Mouse (Mus musculus) layer of hippocampus, postnatal 25 days (tissue): Measurements from ENCODE around the gene Spock1. TPM values are rescaled to one million over a fixed set of nuclear protein-coding genes. Genes with fewer than 3 reads are reported as not detected.
"Not testable (repeated sequence)": the region's sequence is repeated elsewhere in the genome, so short reads cannot be mapped to it uniquely, and the experiment has no call there.

Experiments used
- DNase-seq, 2 experiments: peaks; one replicate each; pipeline ENCODE4 v3.0.0; 2022; ENCODE audit warnings: mixed read lengths in 2 of 2, low spot score in 1 of 2; ENCODE audit errors: extremely low spot score in 1 of 2
- total RNA-seq, 2 experiments: library from RNA; stranded (reverse); gene quantifications; 2 replicates each; pipeline ENCODE4 v1.2.3; 2021

The Spock1 gene
- total RNA-seq, 2 experiments from 2014 or later, result 184 to 193 TPM

GRCm38 (mm10) chr13:57525946-57526345 lies 382.2 kb downstream of the Spock1 start:
- DNase-seq, result no peak

- DNase-seq, result no peak
These were observed 383.6 kb downstream of the Spock1 start for GRCm38 (mm10) chr13:57524546-57524945.

DNA sequence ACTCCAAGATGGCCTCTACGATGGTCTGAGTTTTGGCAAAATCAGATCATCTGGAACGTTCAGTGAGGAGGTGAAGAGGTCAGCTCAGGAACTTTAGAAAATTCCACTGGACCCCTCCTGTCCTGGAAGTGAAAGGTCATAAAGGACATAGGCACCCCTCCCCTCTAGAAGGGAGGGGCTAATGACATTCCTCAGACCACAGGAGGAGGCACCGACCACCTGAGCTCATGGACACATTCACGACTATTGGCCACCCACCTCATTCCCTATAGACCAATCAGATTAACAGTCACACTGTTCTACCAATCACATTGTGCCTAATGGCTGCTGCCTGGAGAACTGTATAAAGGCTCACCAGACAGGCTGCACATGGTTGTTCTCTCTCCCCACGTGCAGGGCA lies 384.8 kb downstream of the Spock1 start:
- DNase-seq, result no peak

- DNase-seq, result no peak
These were observed 385.8 kb downstream of the Spock1 start for GRCm38 (mm10) chr13:57522319-57522718.

DNA sequence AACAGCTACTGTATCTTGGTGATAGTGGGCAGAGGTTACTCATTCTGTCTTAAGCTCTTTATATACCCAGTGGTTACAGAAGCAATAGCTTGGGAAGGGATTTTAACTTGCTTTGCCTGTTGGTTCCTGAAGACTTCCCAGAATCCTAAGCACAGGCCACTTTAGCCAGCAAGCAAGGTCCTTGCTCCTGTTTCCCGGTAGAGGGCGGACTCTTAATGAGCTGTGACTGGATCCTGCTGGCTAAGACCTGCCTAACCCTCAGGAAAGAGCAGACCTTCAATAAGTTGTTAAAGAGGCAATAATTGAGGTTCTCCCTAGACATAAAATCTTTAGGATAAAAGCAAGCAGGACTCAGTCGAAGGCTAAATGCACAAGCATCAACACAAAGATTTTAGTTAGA lies 387.0 kb downstream of the Spock1 start:
- DNase-seq, result peak in 1 of 2 experiments; percentile 28

GRCm38 (mm10) chr13:57519790-57520189 lies 388.3 kb downstream of the Spock1 start:
- no peak for DNase-seq

GRCm38 (mm10) chr13:57515737-57516136 lies 392.4 kb downstream of the Spock1 start:
- no peak for DNase-seq

DNA sequence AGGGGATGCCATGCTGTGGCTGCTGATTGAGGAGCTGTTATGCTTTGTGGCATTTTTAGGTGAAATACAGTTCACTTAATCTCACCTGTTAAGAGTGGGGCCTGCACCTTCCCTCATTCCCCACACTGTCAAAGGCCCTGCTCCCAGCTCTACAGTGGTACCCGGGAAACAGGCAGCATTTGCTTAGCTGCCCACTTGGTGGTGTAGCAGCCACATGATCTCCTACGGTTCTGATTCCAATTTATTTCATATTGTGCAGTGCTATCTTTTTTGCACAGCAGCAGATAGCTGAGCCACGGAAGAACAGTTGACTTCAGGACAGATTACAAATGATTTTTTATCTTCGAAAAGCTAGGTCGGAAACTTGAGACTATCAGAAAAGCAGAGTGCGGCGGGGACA lies 406.6 kb downstream of the Spock1 start:
- DNase-seq, result no peak

DNA sequence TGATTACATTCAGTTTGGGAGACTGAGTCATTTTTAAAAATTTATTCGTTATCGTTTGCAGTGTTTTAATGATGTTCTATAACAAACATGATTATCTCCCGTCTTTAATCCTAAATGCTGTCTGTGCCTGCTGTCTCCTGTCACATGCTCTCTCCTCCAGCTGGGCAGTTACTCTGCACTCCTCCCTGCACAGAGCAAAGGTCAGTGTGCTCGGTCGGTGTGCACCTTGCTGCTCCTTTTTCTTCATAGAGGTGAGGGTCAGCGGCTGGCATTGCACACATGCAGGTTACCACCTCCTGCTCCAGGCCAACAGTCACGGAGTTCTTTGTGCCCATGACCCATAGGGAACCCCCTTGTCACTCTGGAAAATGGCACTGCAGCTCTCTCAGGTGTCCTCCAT lies 411.4 kb downstream of the Spock1 start:
- no peak for DNase-seq

DNA sequence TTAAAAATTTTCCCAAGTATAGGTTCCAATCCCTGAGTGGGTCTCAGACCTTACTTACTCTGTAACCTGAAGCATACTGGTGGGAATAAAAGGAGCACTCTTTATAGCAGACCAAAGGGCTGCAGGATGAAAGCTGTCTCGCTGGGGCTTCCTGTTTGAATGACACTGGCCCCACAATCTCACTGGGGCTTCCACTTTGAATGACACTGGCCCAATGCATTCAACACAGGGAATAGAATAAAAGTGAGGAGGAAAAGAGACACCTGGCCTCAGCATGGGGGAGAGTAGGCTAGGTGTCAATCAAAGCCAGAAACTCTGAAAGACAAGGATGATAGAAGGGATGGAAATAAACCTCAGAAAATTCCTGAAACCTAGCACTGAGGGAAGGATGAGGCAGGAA lies 413.3 kb downstream of the Spock1 start:
- DNase-seq, result no peak

- no peak for DNase-seq
These were observed 419.2 kb downstream of the Spock1 start for GRCm38 (mm10) chr13:57488926-57489325.

GRCm38 (mm10) chr13:57484426-57485168 lies 423.5 kb downstream of the Spock1 start:
- no peak for DNase-seq

DNA sequence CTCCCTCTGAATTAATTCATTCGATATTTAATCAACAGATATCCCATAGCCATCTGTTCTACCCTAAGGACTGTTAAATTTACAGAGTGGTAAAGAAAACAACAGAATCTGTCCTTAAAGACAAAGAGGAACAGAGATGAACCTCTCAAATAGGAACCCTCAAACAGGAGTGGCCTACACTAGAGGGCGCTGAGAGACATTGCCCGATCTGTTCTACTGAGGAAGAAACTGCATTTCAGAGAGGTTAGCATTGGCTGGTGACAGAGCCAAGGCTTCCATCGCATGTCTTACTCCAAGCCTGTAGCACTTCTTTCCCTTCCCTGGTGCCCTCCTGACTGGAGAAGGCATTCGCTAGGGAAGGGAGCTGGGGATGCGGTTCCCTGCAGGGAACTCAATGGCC lies 431.4 kb downstream of the Spock1 start:
- peak; percentile 14 to 67 for DNase-seq

GRCm38 (mm10) chr13:57474068-57474467 lies 434.1 kb downstream of the Spock1 start:
- no peak for DNase-seq

DNA sequence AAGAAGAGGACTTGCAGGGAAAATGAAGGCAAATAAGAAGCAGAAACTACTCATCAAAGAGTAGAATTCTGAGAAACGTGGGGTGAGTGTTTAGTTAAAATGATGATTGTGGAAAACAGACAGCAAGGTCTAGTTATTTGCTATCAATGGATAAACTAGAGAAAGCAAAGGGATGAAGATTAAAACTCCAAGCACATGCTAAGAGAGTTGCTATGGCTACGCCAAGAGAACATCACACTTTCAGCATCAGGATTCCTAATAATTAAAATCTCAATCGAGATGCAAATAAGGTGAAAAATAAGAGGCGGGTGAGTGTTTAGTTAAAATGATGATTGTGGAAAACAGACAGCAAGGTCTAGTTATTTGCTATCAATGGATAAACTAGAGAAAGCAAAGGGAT lies 437.2 kb downstream of the Spock1 start:
- DNase-seq, result not testable (repeated sequence)

DNA sequence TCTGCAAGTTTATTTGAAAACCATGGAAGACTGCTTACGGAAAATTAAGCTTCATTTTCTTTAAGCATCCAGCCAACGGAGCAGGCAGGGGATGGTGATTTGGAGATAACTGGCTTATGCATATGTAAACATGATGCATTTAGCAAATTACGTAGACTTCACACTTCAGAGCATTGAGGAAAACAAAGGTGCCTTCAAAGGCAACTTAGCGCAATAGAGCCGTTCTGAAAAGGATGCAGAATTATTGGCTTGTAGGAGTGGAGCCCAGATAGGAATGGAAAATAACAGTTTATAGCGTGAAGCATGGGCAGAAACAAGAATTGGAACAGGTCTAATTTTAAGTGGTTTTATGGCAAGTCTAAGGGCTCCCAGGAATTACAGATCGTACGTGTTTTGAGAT lies 448.2 kb downstream of the Spock1 start:
- no peak for DNase-seq

- DNase-seq, result no peak
These were observed 457.8 kb downstream of the Spock1 start for GRCm38 (mm10) chr13:57450189-57450821.

GRCm38 (mm10) chr13:57448906-57449305 lies 459.2 kb downstream of the Spock1 start:
- no peak for DNase-seq

GRCm38 (mm10) chr13:57444977-57445376 lies 463.2 kb downstream of the Spock1 start:
- DNase-seq, result no peak

DNA sequence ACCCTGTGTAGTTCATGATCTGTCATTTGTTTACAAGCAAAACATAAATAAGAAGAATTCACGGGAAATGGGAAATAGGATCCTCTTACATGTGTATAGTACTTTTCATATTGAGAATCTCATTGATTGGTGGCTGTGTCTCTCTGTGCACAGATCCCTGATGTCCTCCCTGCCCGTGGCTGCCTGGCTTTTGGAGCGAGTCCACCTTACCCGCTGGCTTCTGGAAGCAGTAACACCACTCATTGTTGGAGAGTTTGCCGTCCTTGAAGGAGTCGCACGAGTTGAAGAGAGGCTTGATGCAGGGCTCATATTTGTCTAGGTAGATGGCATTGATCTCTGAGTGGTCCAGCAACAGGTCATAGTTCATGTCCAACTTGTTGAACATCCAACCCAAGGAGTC lies 468.0 kb downstream of the Spock1 start:
- no peak for DNase-seq

GRCm38 (mm10) chr13:57435726-57436220 lies 472.4 kb downstream of the Spock1 start:
- DNase-seq, result no peak

DNA sequence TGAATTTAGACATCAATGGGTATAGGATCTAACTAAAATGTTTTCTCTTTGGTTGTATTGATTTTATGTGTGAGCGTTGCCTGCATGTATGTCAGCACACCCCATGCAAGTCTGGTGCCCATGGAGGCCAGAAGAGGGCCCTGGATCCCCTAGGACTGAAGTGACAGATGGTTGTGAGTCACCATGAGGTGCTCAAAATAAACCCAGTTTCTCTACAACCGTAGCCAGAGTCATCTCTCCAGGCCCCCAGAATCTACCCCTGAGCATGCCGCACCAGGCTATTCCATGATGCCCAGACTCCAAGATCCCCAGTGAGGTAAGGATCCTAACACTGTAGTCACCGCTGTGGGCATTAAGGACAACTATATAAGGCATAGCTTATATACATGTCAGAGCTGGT lies 474.3 kb downstream of the Spock1 start:
- no peak for DNase-seq
